Mouse (Mus musculus) myocyte (in vitro differentiated cells): Measurements from ENCODE around the gene Gfra4.

Experiments
- CEBPB ChIP-seq: IDR thresholded peaks from 2 replicates; pipeline ENCODE4 v1.6.1; 2011; ENCODE audit warnings: mild to moderate bottlenecking, moderate library complexity; ENCODE audit not compliant: poor library complexity, insufficient read depth, severe bottlenecking
- E2F4 ChIP-seq: IDR thresholded peaks from one replicate; pipeline ENCODE4 v1.6.1; 2011; ENCODE audit warnings: mild to moderate bottlenecking, control low read depth, moderate library complexity; ENCODE audit not compliant: insufficient read depth
- MYOG ChIP-seq, 3 experiments: IDR thresholded peaks; one replicate each; pipeline ENCODE4 v1.6.1; 2011; ENCODE audit warnings: control low read depth in 2 of 3, low read depth in 2 of 3, mild to moderate bottlenecking in 2 of 3; ENCODE audit not compliant: insufficient read length in 2 of 3, control insufficient read depth in 1 of 3, insufficient read depth in 1 of 3
- POLR2A ChIP-seq: IDR thresholded peaks from one replicate; pipeline ENCODE4 v1.6.1; 2011; ENCODE audit warnings: low read depth, mild to moderate bottlenecking, control low read depth, moderate library complexity; ENCODE audit not compliant: insufficient read length

- TF ChIP-seq MYOG (IDR thresholded peaks at IDR 0.05; ENCODE audit: control insufficient read depth in 1 of 3, insufficient read depth in 1 of 3, insufficient read length in 2 of 3, low read depth in 2 of 3) (no peak), POLR2A (no peak), E2F4 (no peak), CEBPB (no peak)
Measured at GRCm38 (mm10) chr2:131046025-131046424, 3.1 kb upstream of the Gfra4 start.
